Mouse (Mus musculus) embryonic facial prominence, embryonic 12.5 days (tissue): ENCODE results near the gene 5430419D17Rik. TPM values are rescaled to one million over a fixed set of nuclear protein-coding genes. Genes with fewer than 3 reads are reported as not detected.

Experiments
- ATAC-seq: fragments of 200-750 bp; cut with Nextera tagmentation; 2 replicates; pipeline ENCODE4 v1.8.0; 2017; ENCODE audit not compliant: insufficient number of reproducible peaks, insufficient read depth, low FRiP score, low TSS enrichment
- H3K27ac ChIP-seq: fragments of 300-500 bp; sonication (generic); 2 replicates; pipeline ENCODE4 v1.5.1; 2016; ENCODE audit warnings: mild to moderate bottlenecking
- H3K27me3 ChIP-seq: fragments of 300-500 bp; sonication (generic); 2 replicates; pipeline ENCODE4 v1.6.1; 2016; ENCODE audit warnings: mild to moderate bottlenecking, moderate library complexity
- H3K36me3 ChIP-seq: fragments of 300-500 bp; sonication (generic); 2 replicates; pipeline ENCODE4 v1.6.1; 2016; ENCODE audit warnings: mild to moderate bottlenecking
- H3K4me1 ChIP-seq: fragments of 300-500 bp; sonication (generic); 2 replicates; pipeline ENCODE4 v1.6.1; 2016
- H3K4me2 ChIP-seq: fragments of 300-500 bp; sonication (generic); replicated peaks from 2 replicates; pipeline ENCODE4 v1.6.1; 2016; ENCODE audit warnings: mild to moderate bottlenecking, moderate library complexity
- H3K4me3 ChIP-seq: fragments of 300-500 bp; sonication (generic); 2 replicates; pipeline ENCODE4 v1.5.1; 2016; ENCODE audit warnings: mild to moderate bottlenecking
- H3K9ac ChIP-seq: fragments of 300-500 bp; sonication (generic); 2 replicates; pipeline ENCODE4 v1.6.1; 2016; ENCODE audit warnings: mild to moderate bottlenecking, moderate library complexity
- H3K9me3 ChIP-seq: fragments of 300-500 bp; sonication (generic); 2 replicates; pipeline ENCODE4 v1.6.1; 2016; ENCODE audit warnings: mild to moderate bottlenecking, moderate library complexity
- WGBS: fragments of 180-500 bp; shearing (Covaris S2); methylation state at CpG from one replicate; pipeline ENCODE4 v1.1.7; 2016; 5-methylcytosine and 5-hydroxymethylcytosine counted together
- polyA plus RNA-seq: library from polyadenylated mRNA; unstranded; fragments of >200 nt; fragmentation: Nextera tagmentation; extraction: Ambion mirVana; gene quantifications from 2 replicates; pipeline ENCODE4 v1.2.1, GENCODE M21; 2016

5430419D17Rik gene
- polyA plus RNA-seq, 1 experiment from 2014 or later: not detected

GRCm38 (mm10) chr7:131223086-131223485, 48.9 kb downstream of the 5430419D17Rik start:
- no peak for ATAC-seq
- H3K4me1 ChIP-seq: no peaks in the 10 kb centered on the region
- no peak overlapping the region for H3K27ac ChIP-seq
- H3K9ac ChIP-seq: no peak overlapping the region
- no peak overlapping the region for H3K4me3 ChIP-seq
- H3K4me2 ChIP-seq: no peak overlapping the region
- H3K36me3 ChIP-seq: no peaks in the 10 kb centered on the region
- 72% methylated on average over 5 of the region's 5 CpGs for WGBS
- H3K9me3 ChIP-seq: no peaks in the 10 kb centered on the region
- H3K27me3 ChIP-seq: no peaks in the 10 kb centered on the region

DNA sequence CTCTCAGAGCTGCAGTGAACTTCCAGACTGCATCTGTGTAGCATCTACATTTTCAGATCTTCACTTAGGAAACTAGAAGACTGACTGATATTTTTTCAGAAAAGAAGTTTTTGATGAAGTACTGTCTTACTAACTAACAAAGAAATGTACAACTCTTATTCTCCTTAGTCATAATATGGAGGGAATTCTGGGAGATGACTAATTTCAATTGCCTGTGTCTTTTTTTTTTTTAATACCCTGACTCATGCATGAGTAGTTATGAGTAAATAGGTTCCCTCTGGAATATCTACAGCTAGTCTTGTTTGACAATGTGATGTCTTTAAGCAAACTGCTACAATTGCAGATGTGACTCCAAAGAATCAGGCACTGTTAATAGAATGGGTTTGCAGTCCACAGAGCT, 61.9 kb downstream of the 5430419D17Rik start:
- Histone ChIP-seq H3K27me3 (no peaks in the 10 kb centered on the region), H3K4me1 (no peaks in the 10 kb centered on the region), H3K4me2 (no peak overlapping the region), H3K36me3 (no peaks in the 10 kb centered on the region), H3K9ac (no peak overlapping the region), H3K27ac (no peak overlapping the region), H3K4me3 (no peak overlapping the region), H3K9me3 (no peaks in the 10 kb centered on the region)
- no peak for ATAC-seq

DNA sequence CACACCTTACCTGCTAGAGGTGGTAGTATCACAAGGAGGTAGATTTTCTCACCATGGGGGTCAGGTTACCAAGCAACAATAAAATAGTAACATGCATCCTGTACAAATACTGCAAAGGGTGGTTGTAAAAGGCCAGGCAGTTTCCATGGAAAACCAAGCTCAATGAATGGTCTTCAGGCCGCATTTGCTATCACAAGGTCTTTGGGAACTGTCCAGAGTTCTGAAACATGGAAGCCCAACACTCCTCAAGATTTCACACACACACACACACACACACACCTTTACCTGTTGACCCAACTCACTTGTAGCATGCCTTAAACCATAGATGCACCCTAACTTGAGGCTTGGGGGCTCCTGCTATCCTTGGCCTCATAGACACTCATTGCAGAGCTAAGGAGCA, 70.8 kb downstream of the 5430419D17Rik start:
- ATAC-seq: no peak
- no peak overlapping the region for H3K9ac ChIP-seq

DNA sequence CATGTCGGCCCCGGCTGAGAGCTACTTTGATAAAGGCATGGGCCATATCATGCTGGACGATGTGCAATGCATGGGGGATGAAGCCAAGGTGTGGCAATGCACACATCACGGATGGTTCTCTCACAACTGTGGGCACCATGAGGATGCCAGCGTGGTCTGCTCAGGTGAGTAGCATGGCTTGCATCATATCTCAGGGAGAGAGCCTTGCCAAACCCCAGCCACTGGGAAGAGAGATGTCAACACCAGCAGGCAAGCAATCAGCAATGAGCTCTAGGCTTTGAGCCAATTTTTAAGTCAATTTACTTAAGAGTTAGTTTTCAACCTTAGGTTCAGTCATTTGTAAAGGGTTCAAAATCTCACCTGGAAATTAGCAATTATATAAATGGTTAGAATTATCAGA, 82.6 kb downstream of the 5430419D17Rik start:
- 90% methylated on average over 5 of the region's 5 CpGs for WGBS
- Histone ChIP-seq H3K27me3 (no peaks in the 10 kb centered on the region), H3K4me1 (no peaks in the 10 kb centered on the region), H3K4me3 (no peak overlapping the region), H3K9me3 (no peaks in the 10 kb centered on the region), H3K9ac (no peak overlapping the region), H3K36me3 (no peaks in the 10 kb centered on the region), H3K4me2 (no peak overlapping the region), H3K27ac (no peak overlapping the region)
- ATAC-seq: no peak

More for the DNA sequence above, 70.8 kb downstream of the 5430419D17Rik start:
- no peaks in the 10 kb centered on the region for H3K36me3 ChIP-seq
- no peaks in the 10 kb centered on the region for H3K27me3 ChIP-seq
- 29% methylated on average over 1 of the region's 1 CpGs for WGBS
- no peaks in the 10 kb centered on the region for H3K9me3 ChIP-seq
- no peak overlapping the region for H3K27ac ChIP-seq
- H3K4me2 ChIP-seq: no peak overlapping the region
- no peak overlapping the region for H3K4me3 ChIP-seq
- no peaks in the 10 kb centered on the region for H3K4me1 ChIP-seq

DNA sequence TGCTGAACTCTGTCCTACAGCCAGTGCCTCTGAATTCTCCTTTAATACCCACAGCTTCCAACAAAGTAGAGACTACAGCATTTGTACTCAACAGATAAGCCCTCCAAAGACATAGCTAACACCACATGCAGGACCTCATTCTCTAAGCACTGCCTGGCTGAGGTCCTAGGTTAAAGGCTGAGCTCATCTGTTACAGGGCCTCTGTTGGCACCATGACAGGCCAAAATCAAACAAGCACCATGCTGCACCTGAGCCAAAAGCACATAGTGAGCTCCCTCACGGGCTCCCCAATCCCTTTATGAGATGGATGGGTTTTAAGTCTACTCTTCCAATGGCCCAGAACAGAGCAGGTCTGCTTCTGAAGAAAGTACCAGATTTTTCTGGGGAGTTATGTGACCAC, 83.1 kb downstream of the 5430419D17Rik start:
- Histone ChIP-seq H3K4me2 (no peak overlapping the region), H3K27me3 (no peaks in the 10 kb centered on the region), H3K27ac (no peak overlapping the region), H3K9ac (no peak overlapping the region), H3K9me3 (no peaks in the 10 kb centered on the region), H3K4me1 (no peaks in the 10 kb centered on the region), H3K36me3 (no peaks in the 10 kb centered on the region), H3K4me3 (no peak overlapping the region)
- ATAC-seq: no peak
- WGBS: 83% methylated on average over 1 of the region's 1 CpGs

- Histone ChIP-seq H3K4me1 (no peaks in the 10 kb centered on the region), H3K36me3 (no peaks in the 10 kb centered on the region), H3K9me3 (no peaks in the 10 kb centered on the region), H3K9ac (no peak overlapping the region), H3K4me2 (no peak overlapping the region), H3K4me3 (no peak overlapping the region), H3K27me3 (no peaks in the 10 kb centered on the region), H3K27ac (no peak overlapping the region)
- ATAC-seq: no peak
- WGBS: 68% methylated on average over 6 of the region's 6 CpGs
Measured at GRCm38 (mm10) chr7:131260946-131261345, 86.7 kb downstream of the 5430419D17Rik start.

DNA sequence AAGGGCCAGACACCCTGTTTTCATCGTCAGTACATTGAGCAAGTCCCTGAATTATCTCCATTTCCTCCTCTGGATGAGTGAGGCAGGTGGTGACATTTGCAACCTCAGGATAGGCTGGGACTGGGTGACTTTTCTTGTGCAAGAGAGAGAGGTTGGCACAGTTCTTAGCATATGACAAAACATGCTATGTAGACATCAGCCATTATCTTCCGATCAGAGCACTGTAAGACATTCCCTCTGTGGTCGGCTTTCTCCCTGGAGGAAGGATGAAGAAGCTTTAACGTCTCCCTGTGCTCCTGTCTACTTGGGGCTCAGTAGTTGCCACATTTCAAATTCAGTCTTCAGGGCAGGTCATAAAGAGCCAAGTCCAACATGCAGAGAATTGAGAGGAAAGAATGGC, 90.0 kb downstream of the 5430419D17Rik start:
- WGBS: 83% methylated on average over 4 of the region's 4 CpGs
- Histone ChIP-seq H3K4me1 (no peaks in the 10 kb centered on the region), H3K9ac (no peak overlapping the region), H3K4me2 (no peak overlapping the region), H3K27ac (no peak overlapping the region), H3K27me3 (no peaks in the 10 kb centered on the region), H3K9me3 (no peaks in the 10 kb centered on the region), H3K4me3 (no peak overlapping the region), H3K36me3 (no peaks in the 10 kb centered on the region)
- no peak for ATAC-seq

DNA sequence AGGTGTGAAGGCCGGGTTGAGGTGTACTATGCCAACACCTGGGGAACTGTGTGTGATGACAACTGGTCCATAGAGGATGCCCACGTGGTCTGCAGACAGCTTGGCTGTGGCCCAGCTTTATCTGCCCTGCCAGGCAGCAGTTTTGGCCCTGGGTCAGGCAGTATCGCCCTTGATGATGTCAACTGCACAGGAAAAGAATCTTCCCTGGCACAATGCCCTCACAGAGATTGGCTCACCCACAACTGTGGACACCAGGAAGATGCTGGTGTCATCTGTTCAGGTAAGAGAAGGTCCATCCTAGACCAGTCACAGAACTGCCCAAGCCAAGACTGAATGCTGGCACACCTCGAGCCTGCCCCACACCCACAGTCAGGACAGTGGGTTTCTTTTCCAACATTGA, 91.6 kb downstream of the 5430419D17Rik start:
- H3K4me3 ChIP-seq: no peak overlapping the region
- ATAC-seq: no peak
- no peak overlapping the region for H3K9ac ChIP-seq
- no peak overlapping the region for H3K27ac ChIP-seq
- no peaks in the 10 kb centered on the region for H3K36me3 ChIP-seq
- no peak overlapping the region for H3K4me2 ChIP-seq
- 76% methylated on average over 4 of the region's 4 CpGs for WGBS
- H3K4me1 ChIP-seq: no peaks in the 10 kb centered on the region
- no peaks in the 10 kb centered on the region for H3K9me3 ChIP-seq
- H3K27me3 ChIP-seq: no peaks in the 10 kb centered on the region

DNA sequence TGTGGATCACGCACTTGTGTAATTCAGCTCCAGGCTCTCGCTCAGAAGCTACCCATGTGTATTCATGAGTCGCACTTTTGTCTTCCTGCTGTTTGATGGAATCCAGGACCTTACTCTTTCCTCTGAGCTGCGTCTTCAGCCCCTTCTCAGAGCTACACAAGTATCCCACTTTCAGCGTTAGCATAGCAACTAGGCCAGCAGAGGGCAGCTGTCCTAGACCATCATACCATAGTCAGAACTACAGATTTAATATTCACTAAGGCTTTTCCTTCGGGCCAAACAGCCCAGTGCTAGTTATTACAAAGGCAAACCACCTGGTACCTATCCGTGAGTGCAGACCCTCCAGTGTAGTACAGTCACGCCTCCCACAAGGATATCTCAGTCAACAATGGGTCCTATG, 122.9 kb downstream of the 5430419D17Rik start:
- Histone ChIP-seq H3K4me2 (no peak overlapping the region), H3K27ac (no peak overlapping the region), H3K4me3 (no peak overlapping the region), H3K27me3 (no peaks in the 10 kb centered on the region), H3K9me3 (no peaks in the 10 kb centered on the region), H3K9ac (no peak overlapping the region), H3K4me1 (no peaks in the 10 kb centered on the region), H3K36me3 (no peaks in the 10 kb centered on the region)
- WGBS: 74% methylated on average over 8 of the region's 8 CpGs
- ATAC-seq: no peak

DNA sequence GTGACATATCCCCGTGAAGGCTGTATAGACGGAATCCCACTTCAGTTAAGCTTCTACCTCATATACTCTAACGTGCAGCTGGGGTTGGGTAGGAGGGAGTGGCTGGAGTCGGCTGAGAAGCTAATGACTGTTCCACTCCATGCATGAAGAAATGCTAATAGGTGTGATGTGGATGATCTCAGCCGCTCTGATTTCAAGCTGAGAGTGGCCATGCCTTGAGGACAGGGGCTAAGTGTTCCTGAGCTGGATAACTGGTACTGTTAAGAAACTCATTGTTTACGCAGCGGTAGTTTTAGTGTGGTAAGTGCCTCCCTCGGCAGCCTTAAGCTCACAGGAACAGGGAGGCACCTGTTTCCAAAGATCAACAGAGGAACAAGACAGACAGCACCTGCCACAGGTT, 129.1 kb downstream of the 5430419D17Rik start:
- H3K4me1 ChIP-seq: no peaks in the 10 kb centered on the region
- no peaks in the 10 kb centered on the region for H3K27me3 ChIP-seq
- no peaks in the 10 kb centered on the region for H3K9me3 ChIP-seq
- H3K4me3 ChIP-seq: no peak overlapping the region
- no peaks in the 10 kb centered on the region for H3K36me3 ChIP-seq
- no peak for ATAC-seq
- 77% methylated on average over 8 of the region's 8 CpGs for WGBS
- H3K27ac ChIP-seq: no peak overlapping the region
- H3K4me2 ChIP-seq: no peak overlapping the region
- no peak overlapping the region for H3K9ac ChIP-seq

- WGBS: 73% methylated on average over 5 of the region's 5 CpGs
- no peaks in the 10 kb centered on the region for H3K4me1 ChIP-seq
- H3K9ac ChIP-seq: no peak overlapping the region
- H3K27me3 ChIP-seq: no peaks in the 10 kb centered on the region
- ATAC-seq: no peak
- no peaks in the 10 kb centered on the region for H3K36me3 ChIP-seq
- no peak overlapping the region for H3K4me2 ChIP-seq
- H3K27ac ChIP-seq: no peak overlapping the region
- H3K4me3 ChIP-seq: no peak overlapping the region
- H3K9me3 ChIP-seq: no peaks in the 10 kb centered on the region
Measured at GRCm38 (mm10) chr7:131306733-131307132, 132.5 kb downstream of the 5430419D17Rik start.

DNA sequence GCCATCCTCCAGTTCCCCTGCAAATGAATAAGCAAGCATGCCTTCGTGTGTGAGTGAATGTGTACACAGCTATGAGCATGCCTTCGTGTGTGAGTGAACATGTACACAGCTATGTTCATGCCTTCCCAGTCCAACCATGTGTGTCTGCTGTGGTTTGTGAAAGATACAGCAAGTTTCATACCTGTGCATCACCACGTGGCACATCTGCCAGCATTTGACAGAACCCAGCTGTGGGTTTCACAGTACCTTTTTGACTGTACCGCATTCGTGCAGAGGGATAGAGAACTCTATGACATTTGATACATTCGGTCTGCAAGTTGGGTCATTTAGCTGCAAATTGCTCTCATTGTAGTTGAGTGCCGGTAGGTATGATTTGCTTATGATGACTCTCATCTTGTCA, 140.3 kb downstream of the 5430419D17Rik start:
- WGBS: 68% methylated on average over 7 of the region's 7 CpGs
- no peak for ATAC-seq
- no peaks in the 10 kb centered on the region for H3K9me3 ChIP-seq
- no peak overlapping the region for H3K9ac ChIP-seq
- no peaks in the 10 kb centered on the region for H3K4me1 ChIP-seq
- H3K27ac ChIP-seq: no peak overlapping the region
- no peak overlapping the region for H3K4me3 ChIP-seq
- no peak overlapping the region for H3K4me2 ChIP-seq
- no peaks in the 10 kb centered on the region for H3K27me3 ChIP-seq
- H3K36me3 ChIP-seq: no peaks in the 10 kb centered on the region

GRCm38 (mm10) chr7:131317587-131317986, 143.4 kb downstream of the 5430419D17Rik start:
- WGBS: 66% methylated on average over 12 of the region's 12 CpGs
- no peak for ATAC-seq

More at GRCm38 (mm10) chr7:131317587-131317986, 143.4 kb downstream of the 5430419D17Rik start:
- H3K4me3 ChIP-seq: no peak overlapping the region
- H3K36me3 ChIP-seq: no peaks in the 10 kb centered on the region
- H3K27me3 ChIP-seq: no peaks in the 10 kb centered on the region
- no peak overlapping the region for H3K4me2 ChIP-seq
- H3K4me1 ChIP-seq: no peaks in the 10 kb centered on the region
- no peak overlapping the region for H3K9ac ChIP-seq
- no peak overlapping the region for H3K27ac ChIP-seq
- H3K9me3 ChIP-seq: no peaks in the 10 kb centered on the region
